24 mouse cellular contexts compared by ENCODE assay signal in the genomic region with DNA sequence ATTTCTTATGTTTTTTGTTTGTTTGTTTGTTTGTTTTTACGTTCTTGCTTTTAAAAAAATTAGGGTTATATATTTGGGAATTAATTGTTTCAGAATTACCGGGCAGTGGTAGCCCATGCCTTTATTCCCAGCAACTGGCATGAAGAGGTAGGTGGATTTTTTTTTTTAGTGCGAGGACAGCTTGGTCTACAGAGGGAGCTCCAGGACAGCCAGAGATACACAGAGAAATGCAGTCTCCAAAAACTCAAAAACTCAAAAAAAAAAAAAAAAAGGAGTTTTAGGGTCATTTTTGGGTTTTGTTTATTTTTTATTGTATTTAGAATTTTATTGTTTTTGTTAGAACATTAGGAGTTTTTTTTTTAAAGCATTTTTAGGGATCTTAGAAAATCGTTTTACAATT. TPM values are rescaled to one million over a fixed set of nuclear protein-coding genes. Genes with fewer than 3 reads are reported as not detected.
DNase-seq lines count a peak whose midpoint lies in the region; ATAC-seq and TF ChIP-seq lines count a peak whose summit lies in the region.
"Had no signal": no experiment of that assay in that cellular context is flagged by ENCODE, and none has a peak within 500 bp of the region (broad histone marks: within the 10 kb centered on the region; RNA-seq: fewer than 3 reads in every experiment).

No protein-coding gene starts in this region.

- H3K79me2 ChIP-seq in MEL (ENCODE audit: control insufficient read depth, insufficient read depth, low read length, poor library complexity), result no peaks in the 10 kb centered on the region

- H3K27me3 ChIP-seq in MEL (ENCODE audit: control insufficient read depth in 1 of 2, insufficient read depth in 2 of 2, low read length in 2 of 2), result no peaks in the 10 kb centered on the region
- H3K27me3 ChIP-seq in stomach, postnatal 0 days (ENCODE audit: control insufficient read depth, insufficient read depth, low read length), result no peaks in the 10 kb centered on the region
- H3K27me3 ChIP-seq: embryonic facial prominence, embryonic 13.5 days; forebrain, embryonic 12.5 days; heart, embryonic 13.5 days; hindbrain, embryonic 15.5 days had no signal

- TF ChIP-seq RAD21 in MEL (IDR thresholded peaks at IDR 0.05; ENCODE audit: low read depth, low read length), result peak; percentile 43

- H3K4me3 ChIP-seq in MEL (ENCODE audit: control insufficient read depth in 1 of 2, insufficient read depth in 1 of 2, low read depth in 2 of 2, low read length in 2 of 2), result no peak overlapping the region
- H3K4me3 ChIP-seq in stomach, postnatal 0 days (ENCODE audit: low read depth, low read length), result no peak overlapping the region
- H3K4me3 ChIP-seq: embryonic facial prominence, embryonic 13.5 days; forebrain, embryonic 12.5 days; heart, embryonic 13.5 days; hindbrain, embryonic 15.5 days had no signal

- TF ChIP-seq CTCF in MEL (IDR thresholded peaks at IDR 0.05 in 2 of 3, conservative IDR thresholded peaks at IDR 0.05 in 1 of 3; ENCODE audit: control insufficient read depth in 1 of 3, insufficient read depth in 1 of 3, low read depth in 2 of 3, low read length in 3 of 3, poor library complexity in 1 of 3, severe bottlenecking in 1 of 3), result peak in 2 of 3 experiments; percentile 11 to 25; a peak in 2 of 6 replicates
- 0 out of 2 replicates have a peak, but pooled peaks have one; percentile 3 for TF ChIP-seq CTCF in stomach, postnatal 0 days (IDR thresholded peaks at IDR 0.05; ENCODE audit: low read depth)

- DNase-seq in 3T3-L1 (ENCODE audit: low read depth, low spot score), result peak; percentile 90
- DNase-seq in A20 (ENCODE audit: low read depth, low spot score), result peak; percentile 83
- DNase-seq in MEL (ENCODE audit: low read depth, low spot score), result peak; percentile 36
- no peak for DNase-seq in stomach, postnatal 0 days (ENCODE audit: low spot score)
- no peak for DNase-seq in natural killer cell, adult 2 months (ENCODE audit: low spot score in 2 of 2)
- DNase-seq in right cerebral cortex, adult 18-20 months, result no peak
- DNase-seq: adrenal gland, postnatal 25 days; cerebellum, adult 2 months; embryo, embryonic 11 days; forebrain, postnatal 0 days; gastrocnemius, postnatal 25 days; heart, adult 11 months; heart, postnatal 36 days; kidney, adult 8-10 months had no signal

- no peaks in the 10 kb centered on the region for H3K36me3 ChIP-seq in MEL (ENCODE audit: control insufficient read depth in 1 of 2, insufficient read depth in 2 of 2, low read length in 2 of 2)
- H3K36me3 ChIP-seq in stomach, postnatal 0 days (ENCODE audit: control insufficient read depth, insufficient read depth, low read length), result no peaks in the 10 kb centered on the region
- H3K36me3 ChIP-seq: embryonic facial prominence, embryonic 13.5 days; forebrain, embryonic 12.5 days; heart, embryonic 13.5 days; hindbrain, embryonic 15.5 days had no signal

- H3K4me2 ChIP-seq in stomach, postnatal 0 days (replicated peaks; ENCODE audit: low read depth), result no peak overlapping the region
- H3K4me2 ChIP-seq: embryonic facial prominence, embryonic 13.5 days; forebrain, embryonic 12.5 days; heart, embryonic 13.5 days; hindbrain, embryonic 15.5 days had no signal

- no peaks in the 10 kb centered on the region for H3K9me3 ChIP-seq in MEL (replicated peaks; ENCODE audit: insufficient read depth, low read length)
- no peaks in the 10 kb centered on the region for H3K9me3 ChIP-seq in stomach, postnatal 0 days (ENCODE audit: control insufficient read depth, low read length)
- H3K9me3 ChIP-seq: embryonic facial prominence, embryonic 13.5 days; forebrain, embryonic 12.5 days; heart, embryonic 13.5 days; hindbrain, embryonic 15.5 days had no signal

- H3K27ac ChIP-seq in MEL (ENCODE audit: control insufficient read depth, low read depth, low read length), result no peak overlapping the region
- no peak overlapping the region for H3K27ac ChIP-seq in stomach, postnatal 0 days (replicated peaks)
- H3K27ac ChIP-seq: embryonic facial prominence, embryonic 13.5 days; forebrain, embryonic 12.5 days; heart, embryonic 13.5 days; hindbrain, embryonic 15.5 days had no signal

- no peak for TF ChIP-seq EP300 in MEL (IDR thresholded peaks at IDR 0.05; ENCODE audit: low read depth in 1 of 2, low read length in 2 of 2)
- no peak for TF ChIP-seq EP300 in stomach, postnatal 0 days (optimal IDR thresholded peaks at IDR 0.05)

- no peak for ATAC-seq in stomach, postnatal 0 days (ENCODE audit: low FRiP score, low TSS enrichment)
- ATAC-seq in inflammation-experienced regulatory T-cells, adult 6 months, result no peak
- ATAC-seq: forebrain, postnatal 0 days; intestine, postnatal 0 days had no signal

- no peak overlapping the region for H3K9ac ChIP-seq in MEL (ENCODE audit: control insufficient read depth, low read depth, low read length, poor library complexity, severe bottlenecking)
- H3K9ac ChIP-seq in stomach, postnatal 0 days (ENCODE audit: low read length), result no peak overlapping the region
- H3K9ac ChIP-seq: embryonic facial prominence, embryonic 13.5 days; forebrain, embryonic 12.5 days; forebrain, postnatal 0 days; heart, embryonic 13.5 days; hindbrain, embryonic 15.5 days had no signal

- no peak for TF ChIP-seq POLR2A in MEL (IDR thresholded peaks at IDR 0.05; ENCODE audit: control insufficient read depth in 1 of 2, insufficient read depth in 1 of 2, low read depth in 1 of 2, low read length in 2 of 2, poor library complexity in 1 of 2)

- WGBS in stomach, postnatal 0 days, result 58% methylated on average over 4 of the region's 4 CpGs

- no peaks in the 10 kb centered on the region for H3K4me1 ChIP-seq in MEL (ENCODE audit: control insufficient read depth in 1 of 2, insufficient read depth in 2 of 2, low read length in 2 of 2)
- H3K4me1 ChIP-seq in stomach, postnatal 0 days (replicated peaks; ENCODE audit: control insufficient read depth, insufficient read depth), result no peaks in the 10 kb centered on the region
- H3K4me1 ChIP-seq: embryonic facial prominence, embryonic 13.5 days; forebrain, embryonic 12.5 days; heart, embryonic 13.5 days; hindbrain, embryonic 15.5 days had no signal

TF ChIP-seq in MEL, 35 proteins besides CTCF, POLR2A, EP300 and RAD21:
- TF ChIP-seq ZNF384 (IDR thresholded peaks at IDR 0.05; ENCODE audit: low read depth, low read length), result peak; percentile 68
- no peak for TF ChIP-seq MAX (IDR thresholded peaks at IDR 0.05; ENCODE audit: low read length)
- no peak for TF ChIP-seq TAL1 (IDR thresholded peaks at IDR 0.05; ENCODE audit: low read length)
TF ChIP-seq in MEL: peak in this region for 1.

RNA-seq across cellular contexts. Expression of a gene that starts 14.0 kb away (rescaled TPM):
- total RNA-seq in MEL (2012; rRNA removed), result not detected in 2 replicates
- not detected for polyA plus RNA-seq in MEL (2012; ENCODE audit: insufficient read depth in 1 of 2, insufficient read length in 2 of 2, low read depth in 1 of 2, low replicate concordance in 2 of 2, missing spikeins in 1 of 2)
- not detected in 2 replicates for polyA plus RNA-seq in stomach, postnatal 0 days (2015; fragmentation: Nextera tagmentation; extraction: Ambion mirVana)
- polyA plus RNA-seq in inflammation-experienced regulatory T-cells, adult 6 months (2017; shearing (Covaris generic)), result not detected
- total RNA-seq: adrenal gland, adult 18-20 months; adrenal gland, postnatal 25 days; forebrain, postnatal 0 days; gastrocnemius, adult 18-20 months; gastrocnemius, postnatal 25 days; heart, postnatal 36 days had no signal
- polyA plus RNA-seq: cerebellum, adult 2 months; embryonic facial prominence, embryonic 13.5 days; forebrain, embryonic 12.5 days; forebrain, postnatal 0 days; heart, embryonic 13.5 days; heart, postnatal 0 days; hindbrain, embryonic 11.5 days; hindbrain, embryonic 15.5 days; intestine, postnatal 0 days had no signal

RNA-seq across cellular contexts. Expression of a gene that starts 59.8 kb away (rescaled TPM):
- 3.1 and 3.6 TPM in 2 replicates for total RNA-seq in MEL (2012; rRNA removed)
- 1 to 10 TPM in 1 of 2 experiments, not detected in 1; 6.8 TPM for polyA plus RNA-seq in MEL (2012; ENCODE audit: insufficient read depth in 1 of 2, insufficient read length in 2 of 2, low read depth in 1 of 2, low replicate concordance in 2 of 2, missing spikeins in 1 of 2)
- 4.8 and 5.5 TPM in 2 replicates for polyA plus RNA-seq in stomach, postnatal 0 days (2015; fragmentation: Nextera tagmentation; extraction: Ambion mirVana)
- polyA plus RNA-seq in inflammation-experienced regulatory T-cells, adult 6 months (2017; shearing (Covaris generic)), result 1 to 10 TPM in 1 of 3 experiments, under 1 TPM in 2; 0.68 to 3.1 (median 0.99) TPM

Comparison
In these comparisons a context has a peak if more than half of its experiments do, and no peak if none do; other contexts are left out.
1. DNase-seq: peak in 3T3-L1 (single experiment), A20 (single experiment) and MEL (single experiment); none in stomach, postnatal 0 days (single experiment), natural killer cell, adult 2 months (0 of 2) and right cerebral cortex, adult 18-20 months (single experiment).